Mouse (Mus musculus) limb, embryonic 11.5 days (tissue): ENCODE measurements around the gene Ehbp1. TPM values are rescaled to one million over a fixed set of nuclear protein-coding genes. Genes with fewer than 3 reads are reported as not detected.

ENCODE experiments used
- ATAC-seq: fragments of 200-750 bp; cut with Nextera tagmentation; 2 replicates; pipeline ENCODE4 v1.8.0; 2017; ENCODE audit warnings: low read depth; ENCODE audit not compliant: insufficient number of reproducible peaks, low FRiP score, low TSS enrichment
- DNase-seq: peaks from one replicate; pipeline ENCODE4 v3.0.0-alpha.2; 2015; ENCODE audit warnings: low spot score
- H3K27ac ChIP-seq: fragments of 300-500 bp; sonication (generic); replicated peaks from 2 replicates; pipeline ENCODE4 v1.5.1; 2014; ENCODE audit warnings: low read depth, mild to moderate bottlenecking, low read length
- H3K27me3 ChIP-seq: fragments of 300-500 bp; sonication (generic); 2 replicates; pipeline ENCODE4 v1.6.1; 2014; ENCODE audit warnings: mild to moderate bottlenecking, low read length, mixed read lengths; ENCODE audit not compliant: control insufficient read depth, insufficient read depth
- H3K36me3 ChIP-seq: fragments of 300-500 bp; sonication (generic); 2 replicates; pipeline ENCODE4 v1.6.1; 2014; ENCODE audit warnings: mild to moderate bottlenecking, low read length, moderate library complexity, mixed read lengths; ENCODE audit not compliant: control insufficient read depth, insufficient read depth
- H3K4me1 ChIP-seq: fragments of 300-500 bp; sonication (generic); 2 replicates; pipeline ENCODE4 v1.6.1; 2014; ENCODE audit warnings: low read length, mixed read lengths; ENCODE audit not compliant: control insufficient read depth, insufficient read depth
- H3K4me2 ChIP-seq: fragments of 300-500 bp; sonication (generic); 2 replicates; pipeline ENCODE4 v1.6.1; 2014; ENCODE audit warnings: low read depth, mild to moderate bottlenecking, moderate library complexity; ENCODE audit not compliant: severe bottlenecking
- H3K4me3 ChIP-seq: fragments of 300-500 bp; sonication (generic); 2 replicates; pipeline ENCODE4 v1.5.1; 2014; ENCODE audit warnings: low read depth, low read length
- H3K9ac ChIP-seq: fragments of 300-500 bp; sonication (generic); 2 replicates; pipeline ENCODE4 v1.6.1; 2014; ENCODE audit warnings: mild to moderate bottlenecking, low read length
- H3K9me3 ChIP-seq: fragments of 300-500 bp; sonication (generic); 2 replicates; pipeline ENCODE4 v1.6.1; 2016; ENCODE audit warnings: low read length; ENCODE audit not compliant: control insufficient read depth
- WGBS: fragments of 180-500 bp; shearing (Covaris S2); extraction: QIAGEN DNeasy Blood & Tissue Kit; methylation state at CpG from one replicate; pipeline ENCODE4 v1.1.7; 2014; 5-methylcytosine and 5-hydroxymethylcytosine counted together
- polyA plus RNA-seq: library from polyadenylated mRNA; unstranded; fragments of >200 nt; fragmentation: Nextera tagmentation; extraction: Ambion mirVana; gene quantifications from 2 replicates; pipeline ENCODE4 v1.2.1, GENCODE M21; 2014

The Ehbp1 gene
- polyA plus RNA-seq, 1 experiment from 2014 or later, result 8.4 TPM

DNA sequence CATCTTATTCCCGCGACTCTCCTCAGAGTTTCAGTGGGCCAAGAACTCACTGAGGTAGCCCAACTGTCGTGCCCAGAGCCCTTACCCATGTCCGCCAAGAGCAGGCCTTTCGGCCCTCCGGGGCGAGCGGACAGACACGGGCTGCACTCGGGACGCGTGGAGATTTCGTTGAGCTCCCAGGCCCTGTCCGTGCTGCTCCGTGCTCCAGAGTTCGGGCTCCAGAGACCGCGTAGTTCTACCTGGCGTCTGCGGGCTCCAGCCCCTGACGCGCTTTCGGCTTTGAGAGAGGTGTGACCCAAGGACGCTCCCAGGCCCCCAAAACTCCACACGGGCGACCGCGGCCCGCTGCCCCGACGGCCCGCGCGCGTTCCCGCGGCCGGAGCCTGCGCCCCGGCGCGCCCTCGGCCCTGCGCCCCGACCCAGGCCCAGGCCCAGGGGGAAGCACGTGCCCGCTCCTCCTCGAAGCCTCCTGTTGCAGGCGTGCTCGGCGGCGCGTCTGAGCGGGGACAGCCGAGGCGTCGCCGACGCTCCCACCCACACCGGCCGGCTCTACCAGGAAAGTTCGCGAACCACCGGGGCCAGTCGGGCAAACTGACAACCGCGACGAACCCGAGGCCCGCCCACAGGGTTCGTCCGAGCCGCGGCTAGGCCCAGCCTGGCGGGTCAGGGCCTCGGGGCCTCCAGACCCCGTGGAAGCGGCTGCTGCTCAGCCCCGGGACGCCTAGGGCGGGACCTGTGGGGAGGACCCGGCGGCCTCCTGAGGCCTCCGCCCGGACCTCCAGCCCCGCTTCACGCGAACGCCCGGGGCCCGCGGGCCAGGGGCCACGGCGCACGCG is 349.1 kb downstream of the Ehbp1 start:
- Histone ChIP-seq H3K27me3 (peaks cover 56% of the 10 kb centered on the region), H3K4me3 (0 out of 2 replicates have a peak overlapping the region, but pooled peaks have one; percentile 10), H3K36me3 (no peaks in the 10 kb centered on the region), H3K4me1 (peaks cover 3% of the 10 kb centered on the region; the same call in 1 of the 2 replicates), H3K9me3 (peaks cover 3% of the 10 kb centered on the region; the same call in 1 of the 2 replicates), H3K9ac (no peak overlapping the region), H3K27ac (no peak overlapping the region), H3K4me2 (0 out of 2 replicates have a peak overlapping the region, but pooled peaks have one; percentile 7)
- 0 out of 2 replicates have a peak, but pooled peaks have one; percentile 29 for ATAC-seq
- peak; percentile 69 for DNase-seq
- 1% methylated on average over 95 of the region's 96 CpGs for WGBS

- 75% methylated on average over 1 of the region's 1 CpGs for WGBS
- peaks cover 24% of the 10 kb centered on the region for H3K27me3 ChIP-seq
Measured at GRCm38 (mm10) chr11:21988398-21988946, 353.6 kb downstream of the Ehbp1 start.

DNA sequence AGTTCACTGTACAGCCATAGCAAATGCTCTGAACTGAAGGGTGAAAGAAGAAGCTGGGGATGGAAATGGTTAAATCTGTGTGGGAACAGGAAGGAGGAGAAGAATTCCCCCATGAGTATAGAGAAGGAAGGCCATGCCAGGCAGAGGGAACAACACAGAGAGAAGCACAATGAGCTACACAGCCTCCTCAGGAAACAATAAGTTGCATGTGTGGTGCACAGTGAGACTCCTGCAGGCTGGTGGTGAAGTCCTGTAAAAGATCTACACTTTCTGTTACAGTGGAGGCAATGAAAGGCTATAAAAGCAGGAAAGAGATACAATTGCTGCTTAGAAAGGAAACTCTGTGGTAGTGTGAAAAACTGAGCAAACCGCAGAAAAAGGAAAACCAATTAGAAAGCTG is 357.0 kb downstream of the Ehbp1 start:
- H3K4me3 ChIP-seq, result no peak overlapping the region
- no peak overlapping the region for H3K27ac ChIP-seq
- no peaks in the 10 kb centered on the region for H3K4me1 ChIP-seq
- H3K36me3 ChIP-seq, result no peaks in the 10 kb centered on the region
- ATAC-seq (no peak), DNase-seq (peak; percentile 18)
- no peak overlapping the region for H3K4me2 ChIP-seq
- 67% methylated on average over 1 of the region's 1 CpGs for WGBS
- H3K9ac ChIP-seq, result no peak overlapping the region
- peaks cover 10% of the 10 kb centered on the region for H3K27me3 ChIP-seq
- no peaks in the 10 kb centered on the region for H3K9me3 ChIP-seq

More at GRCm38 (mm10) chr11:21988398-21988946, 353.6 kb downstream of the Ehbp1 start:
- H3K9ac ChIP-seq, result no peak overlapping the region
- peaks cover 3% of the 10 kb centered on the region; the same call in 1 of the 2 replicates for H3K9me3 ChIP-seq
- no peaks in the 10 kb centered on the region for H3K4me1 ChIP-seq
- H3K4me3 ChIP-seq, result no peak overlapping the region
- no peak overlapping the region for H3K4me2 ChIP-seq
- DNase-seq (no peak), ATAC-seq (no peak)
- no peaks in the 10 kb centered on the region for H3K36me3 ChIP-seq
- no peak overlapping the region for H3K27ac ChIP-seq

- H3K4me2 ChIP-seq, result no peak overlapping the region
- no peak overlapping the region for H3K27ac ChIP-seq
- no peaks in the 10 kb centered on the region for H3K27me3 ChIP-seq
- H3K36me3 ChIP-seq, result no peaks in the 10 kb centered on the region
- ATAC-seq (no peak), DNase-seq (no peak)
- no peaks in the 10 kb centered on the region for H3K4me1 ChIP-seq
- H3K4me3 ChIP-seq, result no peak overlapping the region
- no peak overlapping the region for H3K9ac ChIP-seq
- WGBS, result 78% methylated on average over 5 of the region's 5 CpGs
- no peaks in the 10 kb centered on the region for H3K9me3 ChIP-seq
Measured at GRCm38 (mm10) chr11:21974005-21974531, 368.0 kb downstream of the Ehbp1 start.

GRCm38 (mm10) chr11:21973597-21973996 is 368.5 kb downstream of the Ehbp1 start:
- DNase-seq (no peak), ATAC-seq (no peak)
- H3K27me3 ChIP-seq, result no peaks in the 10 kb centered on the region
- H3K27ac ChIP-seq, result no peak overlapping the region
- no peaks in the 10 kb centered on the region for H3K36me3 ChIP-seq
- WGBS, result 75% methylated on average over 3 of the region's 3 CpGs
- no peak overlapping the region for H3K4me2 ChIP-seq
- no peak overlapping the region for H3K9ac ChIP-seq
- no peaks in the 10 kb centered on the region for H3K4me1 ChIP-seq
- H3K9me3 ChIP-seq, result no peaks in the 10 kb centered on the region
- no peak overlapping the region for H3K4me3 ChIP-seq

DNA sequence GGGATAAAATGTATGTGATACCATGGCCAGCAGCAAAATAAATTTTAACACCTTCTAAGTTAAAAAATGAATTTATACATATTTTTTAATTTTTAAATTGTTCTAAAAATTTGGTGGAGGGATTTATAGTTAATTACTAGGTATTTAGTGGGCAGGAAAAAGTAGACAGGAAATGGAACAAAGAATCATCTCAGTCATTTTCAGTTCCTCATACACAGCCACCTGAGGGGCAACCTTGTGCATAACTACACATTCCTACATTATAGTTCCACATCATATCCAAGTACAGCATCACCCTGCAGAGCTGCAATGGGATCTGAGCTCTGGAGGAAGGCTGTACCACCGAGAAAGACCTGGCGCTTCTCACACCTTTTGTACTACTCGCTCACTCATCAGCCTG is 373.2 kb downstream of the Ehbp1 start:
- Histone ChIP-seq H3K9ac (no peak overlapping the region), H3K36me3 (no peaks in the 10 kb centered on the region), H3K9me3 (no peaks in the 10 kb centered on the region), H3K4me1 (no peaks in the 10 kb centered on the region), H3K27me3 (no peaks in the 10 kb centered on the region), H3K4me2 (no peak overlapping the region), H3K4me3 (no peak overlapping the region), H3K27ac (no peak overlapping the region)
- WGBS, result 97% methylated on average over 3 of the region's 3 CpGs
- ATAC-seq (no peak), DNase-seq (no peak)

Other genes starting within 250 kb of the Ehbp1 start
- 14.8 and 14.9 TPM in 2 replicates for gene Tmem17, start 169.8 kb upstream of the Ehbp1 start, polyA plus RNA-seq